Mouse (Mus musculus) limb, embryonic 15.5 days (tissue): Measurements from ENCODE around the gene Vinac1. TPM values are rescaled to one million over a fixed set of nuclear protein-coding genes. Genes with fewer than 3 reads are reported as not detected.
"Not testable (repeated sequence)": the region's sequence is repeated elsewhere in the genome, so short reads cannot be mapped to it uniquely, and the experiment has no call there.

Experiments used
- ATAC-seq: fragments of 200-750 bp; cut with Nextera tagmentation; 2 replicates; pipeline ENCODE4 v1.8.0; 2017; ENCODE audit warnings: low read depth, moderate TSS enrichment; ENCODE audit not compliant: insufficient number of reproducible peaks, low FRiP score, low TSS enrichment
- H3K27ac ChIP-seq: fragments of 300-500 bp; sonication (generic); 2 replicates; pipeline ENCODE4 v1.5.1; 2015; ENCODE audit warnings: moderate library complexity, mild to moderate bottlenecking, inconsistent platforms
- H3K27me3 ChIP-seq: fragments of 300-500 bp; sonication (generic); 2 replicates; pipeline ENCODE4 v1.6.1; 2015; ENCODE audit warnings: inconsistent platforms
- H3K36me3 ChIP-seq: fragments of 300-500 bp; sonication (generic); 2 replicates; pipeline ENCODE4 v1.6.1; 2015; ENCODE audit warnings: inconsistent platforms
- H3K4me1 ChIP-seq: fragments of 300-500 bp; sonication (generic); 2 replicates; pipeline ENCODE4 v1.6.1; 2015; ENCODE audit warnings: inconsistent platforms
- H3K4me2 ChIP-seq: fragments of 300-500 bp; sonication (generic); 2 replicates; pipeline ENCODE4 v1.6.1; 2015; ENCODE audit warnings: mild to moderate bottlenecking, inconsistent platforms
- H3K4me3 ChIP-seq: fragments of 300-500 bp; sonication (generic); 2 replicates; pipeline ENCODE4 v1.5.1; 2015; ENCODE audit warnings: mild to moderate bottlenecking, inconsistent platforms
- H3K9ac ChIP-seq: fragments of 300-500 bp; sonication (generic); 2 replicates; pipeline ENCODE4 v1.6.1; 2015; ENCODE audit warnings: inconsistent platforms
- H3K9me3 ChIP-seq: fragments of 300-500 bp; sonication (generic); 2 replicates; pipeline ENCODE4 v1.6.1; 2016; ENCODE audit warnings: inconsistent platforms
- WGBS: fragments of 180-500 bp; shearing (Covaris S2); methylation state at CpG from one replicate; pipeline ENCODE4 v1.1.7; 2015; 5-methylcytosine and 5-hydroxymethylcytosine counted together
- polyA plus RNA-seq: library from polyadenylated mRNA; unstranded; fragments of >200 nt; fragmentation: Nextera tagmentation; extraction: Ambion mirVana; gene quantifications from 2 replicates; pipeline ENCODE4 v1.2.1, GENCODE M21; 2015

Vinac1 gene
- polyA plus RNA-seq, 1 experiment from 2014 or later: 0.04 TPM

DNA sequence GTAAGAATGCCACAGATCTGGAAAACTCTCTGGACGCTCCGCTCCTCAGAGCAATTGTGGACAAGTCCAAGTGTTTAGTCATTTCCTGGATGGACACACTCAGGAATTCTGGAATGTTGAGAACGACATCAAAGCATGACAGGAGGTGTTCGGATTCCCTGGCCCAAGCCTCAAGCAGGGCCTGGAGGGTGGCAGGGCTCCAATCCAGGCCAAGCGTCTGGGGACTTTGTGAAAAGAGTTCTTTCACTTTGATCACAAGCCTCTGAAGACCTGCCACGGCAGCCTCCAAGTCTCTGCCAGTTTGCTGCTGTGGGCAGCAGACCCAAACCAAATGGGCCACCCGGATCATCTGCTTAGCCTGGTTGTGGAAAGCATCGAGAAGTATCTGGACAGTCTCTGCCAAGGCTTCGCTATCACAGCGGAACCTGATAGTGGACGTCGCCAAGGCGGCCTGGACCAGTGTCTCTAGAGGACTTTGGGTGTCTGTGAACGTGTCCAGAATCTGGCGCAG, 9.5 kb downstream of the Vinac1 start:
- peak overlapping the region; percentile 44 for H3K4me3 ChIP-seq
- H3K4me2 ChIP-seq: peak overlapping the region; percentile 91
- H3K9me3 ChIP-seq: no peaks in the 10 kb centered on the region
- peaks cover 13% of the 10 kb centered on the region for H3K4me1 ChIP-seq
- H3K27ac ChIP-seq: no peak overlapping the region
- ATAC-seq: no peak
- no peak overlapping the region for H3K9ac ChIP-seq
- 25% methylated on average over 15 of the region's 15 CpGs for WGBS
- peaks cover 46% of the 10 kb centered on the region for H3K27me3 ChIP-seq
- no peaks in the 10 kb centered on the region for H3K36me3 ChIP-seq

DNA sequence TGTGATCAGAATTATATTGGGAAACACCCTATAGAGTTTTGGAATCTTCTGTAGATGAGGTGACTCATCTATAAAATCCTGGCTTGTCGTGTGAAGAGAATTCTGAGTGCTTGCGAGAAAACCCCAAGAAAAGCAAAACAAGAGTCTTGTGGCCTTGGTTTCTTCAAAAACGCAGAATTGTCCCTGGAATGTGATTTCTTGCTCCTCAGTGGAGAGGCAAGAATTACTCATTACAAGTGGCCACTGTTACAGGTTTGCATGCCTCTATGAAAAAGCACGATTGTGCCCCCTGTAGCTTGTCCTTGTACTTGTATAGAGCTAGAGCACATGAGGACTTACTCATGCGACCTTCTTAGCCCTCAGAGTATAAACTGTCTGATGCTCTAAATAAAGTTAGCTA, 12.6 kb downstream of the Vinac1 start:
- Histone ChIP-seq H3K9ac (no peak overlapping the region), H3K4me1 (peaks cover 13% of the 10 kb centered on the region), H3K36me3 (no peaks in the 10 kb centered on the region), H3K27ac (no peak overlapping the region), H3K27me3 (peaks cover 37% of the 10 kb centered on the region), H3K9me3 (no peaks in the 10 kb centered on the region), H3K4me2 (no peak overlapping the region), H3K4me3 (no peak overlapping the region)
- WGBS: 78% methylated on average over 5 of the region's 5 CpGs
- ATAC-seq: no peak

DNA sequence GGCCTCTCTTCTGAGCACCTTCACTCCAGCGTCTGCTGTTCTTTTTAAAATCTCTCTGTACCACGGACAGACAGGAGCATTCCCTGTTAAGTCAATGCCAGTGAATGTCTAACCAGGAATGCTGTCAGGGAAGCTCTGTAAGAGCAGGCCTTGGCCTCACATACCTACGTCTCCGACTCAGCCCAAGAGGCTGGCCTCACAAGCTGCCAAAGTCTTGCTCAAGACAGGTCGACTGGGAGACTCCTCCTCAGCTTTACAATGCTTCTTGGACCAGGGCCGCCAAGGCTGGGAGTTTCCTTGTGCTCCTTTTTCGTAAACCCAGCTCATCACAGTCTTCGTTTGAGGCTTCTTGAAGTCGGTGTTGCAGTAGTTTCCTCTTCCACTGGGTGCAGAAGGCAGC, 23.2 kb downstream of the Vinac1 start:
- no peaks in the 10 kb centered on the region for H3K4me1 ChIP-seq
- no peak for ATAC-seq
- whole genome bisulfite sequencing: 73% methylated on average over 9 of the region's 9 CpGs

DNA sequence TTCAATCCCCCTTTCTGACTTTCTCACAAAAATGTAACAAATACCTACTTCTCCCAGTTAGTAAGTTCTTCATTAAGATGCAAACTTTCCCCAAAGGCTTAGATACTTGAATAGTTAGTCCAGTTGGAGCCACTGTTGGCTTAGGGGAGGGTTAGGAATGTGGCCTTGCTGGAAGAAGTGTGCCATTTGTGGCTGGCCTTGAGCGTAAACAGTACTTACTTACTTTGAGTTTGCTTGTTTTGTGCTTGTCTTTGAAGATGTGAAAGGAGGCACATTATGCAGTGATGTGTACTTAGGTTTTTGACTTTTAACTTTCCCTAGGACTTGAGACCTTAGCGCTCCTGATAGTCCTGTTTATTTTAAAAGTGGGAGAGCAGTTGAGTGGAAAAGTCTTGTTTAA, 27.9 kb downstream of the Vinac1 start:
- no peak for ATAC-seq
- 78% methylated on average over 2 of the region's 2 CpGs for WGBS
- no peak overlapping the region for H3K27ac ChIP-seq

More for the DNA sequence above, 23.2 kb downstream of the Vinac1 start:
- no peak overlapping the region for H3K4me3 ChIP-seq
- no peaks in the 10 kb centered on the region for H3K36me3 ChIP-seq
- no peak overlapping the region for H3K27ac ChIP-seq
- H3K9ac ChIP-seq: no peak overlapping the region
- no peak overlapping the region for H3K4me2 ChIP-seq
- no peaks in the 10 kb centered on the region for H3K27me3 ChIP-seq
- H3K9me3 ChIP-seq: no peaks in the 10 kb centered on the region

DNA sequence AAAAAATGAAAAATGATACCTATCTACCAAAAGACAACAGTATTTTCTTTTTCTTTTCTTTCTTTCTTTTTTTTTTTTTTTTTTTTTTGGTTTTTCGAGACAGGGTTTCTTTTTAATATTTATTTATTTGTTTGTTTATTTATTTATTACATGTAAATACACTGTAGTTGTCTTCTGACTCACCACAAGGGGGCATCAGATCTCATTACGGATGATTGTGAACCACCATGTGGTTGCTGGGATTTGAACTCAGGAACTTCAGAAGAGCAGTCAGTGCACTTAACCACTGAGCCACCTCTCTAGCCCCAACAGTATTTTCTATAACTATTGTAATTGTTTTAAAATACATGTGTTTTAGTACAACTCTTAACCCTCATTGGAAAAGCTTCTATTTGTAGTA, 39.1 kb downstream of the Vinac1 start:
- not testable (repeated sequence) for H3K4me3 ChIP-seq, H3K4me2 ChIP-seq, H3K36me3 ChIP-seq, H3K27ac ChIP-seq, H3K9ac ChIP-seq, H3K27me3 ChIP-seq, ATAC-seq, H3K9me3 ChIP-seq, H3K4me1 ChIP-seq
- WGBS: 83% methylated on average over 2 of the region's 2 CpGs

More for the DNA sequence above, 27.9 kb downstream of the Vinac1 start:
- H3K36me3 ChIP-seq: 0 out of 2 replicates have a peak, but pooled peaks cover 4% of the 10 kb centered on the region
- H3K4me1 ChIP-seq: no peaks in the 10 kb centered on the region
- no peaks in the 10 kb centered on the region for H3K27me3 ChIP-seq
- H3K9ac ChIP-seq: no peak overlapping the region
- H3K4me3 ChIP-seq: no peak overlapping the region
- no peak overlapping the region for H3K4me2 ChIP-seq
- H3K9me3 ChIP-seq: no peaks in the 10 kb centered on the region

DNA sequence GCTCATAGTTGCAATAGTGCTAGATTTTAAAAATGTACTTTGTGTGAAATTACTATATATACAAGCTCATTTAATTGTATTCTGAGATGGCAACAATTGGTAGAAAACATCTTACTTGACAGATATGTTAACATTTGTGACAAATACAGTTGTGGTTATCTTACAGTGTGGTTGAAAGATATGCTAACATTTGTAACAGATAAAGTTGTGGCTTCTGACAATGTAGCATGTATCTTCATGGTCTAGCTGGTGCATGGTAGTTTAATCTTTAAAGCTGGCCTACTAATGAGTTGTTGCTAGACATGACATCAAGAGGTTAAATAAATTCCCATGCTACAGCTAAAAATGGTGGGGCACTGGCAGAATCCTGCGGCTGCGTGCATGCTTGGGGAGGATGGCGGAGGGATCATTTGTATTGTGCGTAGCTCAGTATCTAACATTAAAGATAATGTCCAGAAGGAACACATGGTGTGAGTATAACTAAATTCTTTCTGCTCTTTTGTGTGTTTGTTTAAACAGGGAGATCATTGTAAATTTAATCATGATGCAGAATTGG, 41.7 kb downstream of the Vinac1 start:
- Histone ChIP-seq H3K27me3 (no peaks in the 10 kb centered on the region), H3K4me2 (no peak overlapping the region), H3K9me3 (no peaks in the 10 kb centered on the region), H3K36me3 (no peaks in the 10 kb centered on the region), H3K4me3 (no peak overlapping the region), H3K27ac (no peak overlapping the region), H3K9ac (no peak overlapping the region), H3K4me1 (no peaks in the 10 kb centered on the region)
- no peak for ATAC-seq
- WGBS: 77% methylated on average over 4 of the region's 4 CpGs

DNA sequence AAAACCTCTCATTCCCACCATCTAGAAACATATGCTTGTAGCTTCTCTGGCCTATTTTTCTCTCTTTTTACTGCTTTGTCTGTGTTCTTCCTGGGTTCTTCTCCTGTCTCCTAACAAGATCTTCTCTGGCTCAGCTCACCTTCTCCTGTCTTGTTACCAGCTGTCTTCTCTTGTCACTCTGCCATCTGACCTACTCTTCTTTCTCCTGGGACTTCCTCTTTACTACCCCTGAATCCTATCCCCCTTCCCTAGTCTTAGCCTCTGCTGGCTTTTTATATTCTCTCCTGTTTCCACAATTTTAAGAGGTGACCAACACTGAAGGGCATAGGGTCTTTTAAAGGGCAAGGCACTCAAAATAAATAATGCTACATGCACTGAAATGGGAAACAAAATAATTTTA, 43.1 kb downstream of the Vinac1 start:
- no peak overlapping the region for H3K4me2 ChIP-seq
- H3K4me3 ChIP-seq: no peak overlapping the region
- H3K9ac ChIP-seq: no peak overlapping the region
- H3K27ac ChIP-seq: no peak overlapping the region
- no peaks in the 10 kb centered on the region for H3K4me1 ChIP-seq
- H3K27me3 ChIP-seq: no peaks in the 10 kb centered on the region
- no peak for ATAC-seq
- H3K36me3 ChIP-seq: no peaks in the 10 kb centered on the region
- no peaks in the 10 kb centered on the region for H3K9me3 ChIP-seq

DNA sequence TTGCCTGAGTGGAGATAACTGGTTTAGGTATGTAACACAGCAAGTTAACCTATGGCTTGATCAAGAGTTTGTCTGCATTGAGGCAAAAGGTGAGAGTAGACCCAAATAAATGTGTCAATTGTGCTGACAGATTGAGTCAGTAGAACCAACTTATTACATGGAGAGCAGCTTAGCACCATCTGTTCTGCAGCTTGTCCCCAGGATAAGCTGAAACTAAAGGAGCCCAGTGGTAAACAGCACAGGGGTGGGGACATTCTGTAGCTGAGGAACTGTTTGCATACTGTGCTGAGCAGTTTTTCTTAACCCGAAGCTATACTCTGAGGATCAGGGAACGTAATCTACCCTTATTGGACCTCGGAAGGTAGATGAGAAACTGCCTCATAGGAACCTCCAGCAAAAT, 63.2 kb downstream of the Vinac1 start:
- H3K27me3 ChIP-seq: no peaks in the 10 kb centered on the region
- WGBS: 80% methylated on average over 3 of the region's 3 CpGs
- no peak overlapping the region for H3K4me2 ChIP-seq
- no peak overlapping the region for H3K27ac ChIP-seq
- H3K4me1 ChIP-seq: no peaks in the 10 kb centered on the region
- H3K9ac ChIP-seq: no peak overlapping the region
- ATAC-seq: no peak
- no peaks in the 10 kb centered on the region for H3K9me3 ChIP-seq
- no peak overlapping the region for H3K4me3 ChIP-seq
- H3K36me3 ChIP-seq: no peaks in the 10 kb centered on the region

DNA sequence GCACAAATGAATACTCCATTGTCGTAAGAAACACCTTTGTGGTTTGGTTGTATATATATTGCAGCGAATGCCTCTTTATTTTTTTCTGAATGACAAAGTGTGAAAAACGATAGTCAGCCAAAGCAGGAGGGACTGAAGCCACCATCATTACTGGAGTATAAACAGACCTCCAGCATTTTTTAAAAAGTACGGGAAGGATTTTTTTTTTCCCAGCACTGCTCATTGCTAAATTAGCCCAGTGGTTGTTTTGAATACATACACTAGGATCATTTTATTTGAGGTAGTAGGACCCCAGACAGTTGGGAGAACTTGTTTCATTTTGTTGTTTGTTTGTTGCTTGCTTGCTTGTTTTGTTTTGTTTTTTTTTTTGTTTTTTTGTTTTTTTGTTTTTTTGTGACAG, 72.4 kb downstream of the Vinac1 start:
- WGBS: 71% methylated on average over 4 of the region's 4 CpGs

More for the DNA sequence above, 72.4 kb downstream of the Vinac1 start:
- no peaks in the 10 kb centered on the region for H3K27me3 ChIP-seq
- no peak overlapping the region for H3K4me3 ChIP-seq
- H3K9ac ChIP-seq: no peak overlapping the region
- H3K4me1 ChIP-seq: no peaks in the 10 kb centered on the region
- no peak overlapping the region for H3K27ac ChIP-seq
- H3K4me2 ChIP-seq: no peak overlapping the region
- no peaks in the 10 kb centered on the region for H3K36me3 ChIP-seq
- ATAC-seq: no peak
- no peaks in the 10 kb centered on the region for H3K9me3 ChIP-seq

Other genes starting within 250 kb of the Vinac1 start
- 29.4 and 31.0 TPM in 2 replicates for gene Tmem87b, start 230.1 kb downstream of the Vinac1 start, polyA plus RNA-seq
- 11.4 and 11.8 TPM in 2 replicates for gene Fbln7, start 185.2 kb downstream of the Vinac1 start, polyA plus RNA-seq
- gene Zc3h8, start 104.1 kb downstream of the Vinac1 start, polyA plus RNA-seq: 5.2 and 6.4 TPM in 2 replicates
- 2.0 and 2.1 TPM in 2 replicates for gene Zc3h6, start 80.8 kb downstream of the Vinac1 start, polyA plus RNA-seq
- 12.7 and 14.8 TPM in 2 replicates for gene Gm10762, start 80.4 kb downstream of the Vinac1 start, polyA plus RNA-seq
- 17.2 and 19.1 TPM in 2 replicates for gene Ttl, start 17.8 kb upstream of the Vinac1 start, polyA plus RNA-seq
- gene Polr1b, start 52.8 kb upstream of the Vinac1 start, polyA plus RNA-seq: 22.0 and 25.1 TPM in 2 replicates
- gene Chchd5, start 81.5 kb upstream of the Vinac1 start, polyA plus RNA-seq: 24.2 and 24.3 TPM in 2 replicates
- 21.6 and 22.3 TPM in 2 replicates for gene Slc20a1, start 150.6 kb upstream of the Vinac1 start, polyA plus RNA-seq
- 37.0 and 40.7 TPM in 2 replicates for gene Ckap2l, start 249.0 kb upstream of the Vinac1 start, polyA plus RNA-seq